Mouse (Mus musculus) MEL (cell line): ENCODE measurements around the gene Arrb1.

Experiments
- USF1 ChIP-seq: IDR thresholded peaks from 2 replicates; pipeline ENCODE4 v1.6.1; 2014; ENCODE audit warnings: low read depth, mild to moderate bottlenecking, inconsistent platforms, low read length, improper control_type of control experiment, moderate library complexity
- USF2 ChIP-seq, 2 experiments: IDR thresholded peaks; 2 replicates each; pipeline ENCODE4 v1.6.1; 2011 to 2012; ENCODE audit warnings: improper control_type of control experiment in 2 of 2, low read length in 2 of 2, borderline replicate concordance in 1 of 2, inconsistent platforms in 1 of 2, low read depth in 1 of 2, mild to moderate bottlenecking in 1 of 2; ENCODE audit not compliant: insufficient read depth in 1 of 2
- ZKSCAN1 ChIP-seq: IDR thresholded peaks from 2 replicates; pipeline ENCODE4 v1.6.1; 2012; ENCODE audit warnings: low read depth, mild to moderate bottlenecking, inconsistent platforms, low read length, improper control_type of control experiment, moderate library complexity

DNA sequence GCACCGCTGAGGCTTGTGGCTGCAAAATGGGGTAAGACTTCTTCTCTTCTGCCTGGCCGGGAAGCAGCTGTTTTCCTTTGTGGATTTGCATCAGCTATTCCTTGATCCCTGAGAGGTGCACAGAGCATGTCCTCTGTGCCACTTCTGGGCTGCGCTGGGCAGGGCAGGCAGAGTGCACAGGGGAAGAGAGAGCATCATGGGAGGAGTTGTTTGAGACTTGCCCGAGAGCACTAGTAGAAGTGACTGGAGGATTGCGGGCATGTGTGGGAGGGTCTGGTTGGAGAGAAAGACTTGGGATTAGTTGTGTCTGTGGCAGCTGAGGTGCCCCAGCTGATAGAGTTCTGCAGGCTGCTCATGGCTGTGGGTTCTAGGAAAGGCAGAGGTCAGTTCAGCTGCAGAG is 35.4 kb downstream of the Arrb1 start:
- TF ChIP-seq ZKSCAN1 (no peak), USF2 (IDR thresholded peaks at IDR 0.05; ENCODE audit: borderline replicate concordance in 1 of 2, insufficient read depth in 1 of 2, low read depth in 1 of 2, low read length in 2 of 2) (no peak), USF1 (no peak)
